Mouse (Mus musculus): Measurements from ENCODE around the gene Mthfd1l.

The Mthfd1l gene

GRCm38 (mm10) chr10:3972981-3973588, at the start of gene Mthfd1l:
Gene Mthfd1l, plus strand, starts transcription at chr10:3973118.
- DNase-seq (ENCODE audit: low read depth in 1 of 2, low spot score in 2 of 2) = peak; percentile 84 to 85

GRCm38 (mm10) chr10:3928008-3928545, 44.8 kb upstream of the Mthfd1l start:
- DNase-seq (ENCODE audit: low read depth in 1 of 2, low spot score in 2 of 2) = no peak

GRCm38 (mm10) chr10:3931831-3932230, 41.1 kb upstream of the Mthfd1l start:
- no peak for DNase-seq (ENCODE audit: low read depth in 1 of 2, low spot score in 2 of 2)

- DNase-seq (ENCODE audit: low read depth in 1 of 2, low spot score in 2 of 2) = no peak
Measured at GRCm38 (mm10) chr10:3933311-3933940, 39.5 kb upstream of the Mthfd1l start.

GRCm38 (mm10) chr10:3936864-3937263, 36.1 kb upstream of the Mthfd1l start:
- no peak for DNase-seq (ENCODE audit: low read depth in 1 of 2, low spot score in 2 of 2)

- DNase-seq (ENCODE audit: low read depth in 1 of 2, low spot score in 2 of 2) = no peak
Measured at GRCm38 (mm10) chr10:3939895-3940595, 32.9 kb upstream of the Mthfd1l start.

GRCm38 (mm10) chr10:3940596-3940975, 32.3 kb upstream of the Mthfd1l start:
- no peak for DNase-seq (ENCODE audit: low read depth in 1 of 2, low spot score in 2 of 2)

- no peak for DNase-seq (ENCODE audit: low read depth in 1 of 2, low spot score in 2 of 2)
Measured at GRCm38 (mm10) chr10:3941054-3941757, 31.7 kb upstream of the Mthfd1l start.

GRCm38 (mm10) chr10:3942289-3942688, 30.6 kb upstream of the Mthfd1l start:
- DNase-seq (ENCODE audit: low read depth in 1 of 2, low spot score in 2 of 2) = no peak

- peak in 1 of 2 experiments; percentile 37 for DNase-seq (ENCODE audit: low read depth in 1 of 2, low spot score in 2 of 2)
Measured at GRCm38 (mm10) chr10:3943492-3944395, 29.2 kb upstream of the Mthfd1l start.

- no peak for DNase-seq (ENCODE audit: low read depth in 1 of 2, low spot score in 2 of 2)
Measured at GRCm38 (mm10) chr10:3946871-3947270, 26.0 kb upstream of the Mthfd1l start.

- DNase-seq (ENCODE audit: low read depth in 1 of 2, low spot score in 2 of 2) = no peak
Measured at GRCm38 (mm10) chr10:3947346-3947745, 25.6 kb upstream of the Mthfd1l start.

GRCm38 (mm10) chr10:3949306-3949705, 23.6 kb upstream of the Mthfd1l start:
- DNase-seq (ENCODE audit: low read depth in 1 of 2, low spot score in 2 of 2) = no peak

- no peak for DNase-seq (ENCODE audit: low read depth in 1 of 2, low spot score in 2 of 2)
Measured at GRCm38 (mm10) chr10:3956471-3956870, 16.4 kb upstream of the Mthfd1l start.

- no peak for DNase-seq (ENCODE audit: low read depth in 1 of 2, low spot score in 2 of 2)
Measured at GRCm38 (mm10) chr10:3958591-3958990, 14.3 kb upstream of the Mthfd1l start.

GRCm38 (mm10) chr10:3969026-3969425, 3.9 kb upstream of the Mthfd1l start:
- no peak for DNase-seq (ENCODE audit: low read depth in 1 of 2, low spot score in 2 of 2)

- DNase-seq (ENCODE audit: low read depth in 1 of 2, low spot score in 2 of 2) = no peak
Measured at GRCm38 (mm10) chr10:3972237-3972636, 681 bp upstream of the Mthfd1l start.

GRCm38 (mm10) chr10:3973589-3974070, 712 bp downstream of the Mthfd1l start:
- peak; percentile 72 to 77 for DNase-seq (ENCODE audit: low read depth in 1 of 2, low spot score in 2 of 2)

GRCm38 (mm10) chr10:3974380-3974779, 1.5 kb downstream of the Mthfd1l start:
- DNase-seq (ENCODE audit: low read depth in 1 of 2, low spot score in 2 of 2) = no peak

- DNase-seq (ENCODE audit: low read depth in 1 of 2, low spot score in 2 of 2) = no peak
Measured at GRCm38 (mm10) chr10:3975898-3976622, 3.1 kb downstream of the Mthfd1l start.

All from monocyte, adult 2 months (primary cell).